Mouse (Mus musculus) kidney, adult 18-20 months (tissue): ENCODE data around the gene Galnt6.

ENCODE experiments used
- DNase-seq: peaks from one replicate; pipeline ENCODE4 v3.0.0; 2021

The Galnt6 gene

GRCm38 (mm10) chr15:100642451-100642850 lies 86.7 kb downstream of the Galnt6 start:
- DNase-seq = no peak
